Mouse (Mus musculus) liver, embryonic 14.5 days (tissue): Measurements from ENCODE around the gene Cdcp2. TPM values are rescaled to one million over a fixed set of nuclear protein-coding genes. Genes with fewer than 3 reads are reported as not detected.

Experiments used
- ATAC-seq: fragments of 200-750 bp; cut with Nextera tagmentation; 2 replicates; pipeline ENCODE4 v1.8.0; 2017; ENCODE audit warnings: moderate number of reproducible peaks, mild to moderate bottlenecking, moderate library complexity; ENCODE audit not compliant: insufficient read depth
- DNase-seq, 3 experiments: peaks; one replicate each; pipeline ENCODE4 v3.0.0-alpha.2; 2012 to 2013; ENCODE audit warnings: low read depth in 3 of 3, low spot score in 3 of 3
- H3K27ac ChIP-seq: fragments of 300-500 bp; sonication (generic); 2 replicates; pipeline ENCODE4 v1.5.1; 2014; ENCODE audit warnings: moderate library complexity, mild to moderate bottlenecking, control low read depth, inconsistent platforms
- H3K27me3 ChIP-seq: fragments of 300-500 bp; sonication (generic); 2 replicates; pipeline ENCODE4 v1.6.1; 2014; ENCODE audit warnings: mild to moderate bottlenecking, low read length, moderate library complexity; ENCODE audit not compliant: control insufficient read depth, insufficient read depth
- H3K36me3 ChIP-seq: fragments of 300-500 bp; sonication (generic); replicated peaks from 2 replicates; pipeline ENCODE4 v1.6.1; 2014; ENCODE audit warnings: low read depth; ENCODE audit not compliant: control insufficient read depth, insufficient read depth
- H3K4me1 ChIP-seq, 2 experiments: fragments of 200-500 bp in 1 of 2; fragments of 300-500 bp in 1 of 2; sonication (generic) in 1 of 2; replicated peaks; 2 replicates each; pipeline ENCODE4 v1.6.1; 2012 to 2014; ENCODE audit warnings: antibody characterized with exemption in 1 of 2, inconsistent platforms in 1 of 2, low read length in 1 of 2; ENCODE audit not compliant: control insufficient read depth in 2 of 2, insufficient read depth in 2 of 2
- H3K4me2 ChIP-seq: fragments of 300-500 bp; sonication (generic); 2 replicates; pipeline ENCODE4 v1.6.1; 2014; ENCODE audit warnings: low read depth, mild to moderate bottlenecking, control low read depth, moderate library complexity
- H3K4me3 ChIP-seq, 2 experiments: fragments of 200-500 bp in 1 of 2; fragments of 300-500 bp in 1 of 2; sonication (generic) in 1 of 2; 2 replicates each; pipeline ENCODE4 v1.5.1; 2012 to 2014; ENCODE audit warnings: low read depth in 2 of 2, low read length in 2 of 2, mild to moderate bottlenecking in 2 of 2, control low read depth in 1 of 2, inconsistent platforms in 1 of 2, moderate library complexity in 1 of 2; ENCODE audit not compliant: insufficient read depth in 1 of 2
- H3K9ac ChIP-seq: fragments of 300-500 bp; sonication (generic); replicated peaks from 2 replicates; pipeline ENCODE4 v1.6.1; 2014; ENCODE audit warnings: mild to moderate bottlenecking, control low read depth, moderate library complexity
- H3K9me3 ChIP-seq: fragments of 300-500 bp; sonication (generic); 2 replicates; pipeline ENCODE4 v1.6.1; 2016; ENCODE audit warnings: low read length, mixed read lengths; ENCODE audit not compliant: control insufficient read depth
- CTCF ChIP-seq: IDR thresholded peaks from 2 replicates; pipeline ENCODE4 v1.5.1; 2016; ENCODE audit warnings: antibody characterized with exemption, low read depth, control low read depth
- EP300 ChIP-seq: IDR thresholded peaks from 2 replicates; pipeline ENCODE4 v1.6.1; 2016; ENCODE audit warnings: antibody characterized with exemption, low read depth
- WGBS: fragments of 180-500 bp; shearing (Covaris S2); extraction: QIAGEN DNeasy Blood & Tissue Kit; methylation state at CpG from one replicate; pipeline ENCODE4 v1.1.7; 2014; ENCODE audit not compliant: insufficient replicate concordance; 5-methylcytosine and 5-hydroxymethylcytosine counted together
- polyA plus RNA-seq, 2 experiments: library from polyadenylated mRNA; depleted of rRNA in 1 of 2; stranded (reverse) in 1 of 2; unstranded in 1 of 2; fragments of >200 nt; fragmentation: Nextera tagmentation in 1 of 2; extraction: Ambion mirVana in 1 of 2; gene quantifications; 2 replicates each; pipeline versions ENCODE4 v1.2.1 to v1.2.3; 2012 to 2014

Cdcp2 gene
- polyA plus RNA-seq, 2 experiments, result not detected

GRCm38 (mm10) chr4:107135663-107136062 is 39.0 kb downstream of the Cdcp2 start:
- Histone ChIP-seq H3K4me3 (no peak overlapping the region), H3K27me3 (no peaks in the 10 kb centered on the region), H3K4me2 (no peak overlapping the region), H3K27ac (no peak overlapping the region), H3K9ac (no peak overlapping the region), H3K4me1 (0 out of 4 replicates have a peak, but pooled peaks cover 0 to 4% of the 10 kb centered on the region in 2 experiments), H3K9me3 (no peaks in the 10 kb centered on the region), H3K36me3 (no peaks in the 10 kb centered on the region; the same call in 1 of the 2 replicates)
- TF ChIP-seq EP300 (no peak), CTCF (no peak)
- DNase-seq, result no peak
- 70% methylated on average over 5 of the region's 5 CpGs for WGBS
- ATAC-seq, result no peak

DNA sequence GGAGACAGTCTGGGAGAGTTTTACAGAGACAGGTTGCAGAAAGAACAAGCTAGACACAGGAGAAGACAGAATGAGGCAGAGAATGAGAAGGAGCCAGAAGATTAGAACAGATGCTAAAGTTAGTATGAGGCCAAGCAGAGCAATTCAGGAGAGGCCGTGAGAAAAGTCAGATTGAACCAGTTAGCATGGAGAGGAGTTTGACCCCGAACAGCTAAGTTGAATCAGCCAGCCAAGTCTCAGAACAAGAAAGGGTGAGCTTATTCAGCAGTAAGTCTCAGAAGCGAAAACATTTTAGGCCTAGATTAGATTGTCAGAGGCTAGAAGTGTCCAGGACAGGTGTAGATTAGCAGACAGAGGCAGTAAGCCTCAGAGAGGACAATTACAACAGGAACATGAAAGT is 39.8 kb downstream of the Cdcp2 start:
- H3K27me3 ChIP-seq, result no peaks in the 10 kb centered on the region
- H3K4me1 ChIP-seq, result 0 out of 4 replicates have a peak, but pooled peaks cover 0 to 4% of the 10 kb centered on the region in 2 experiments
- no peak overlapping the region for H3K9ac ChIP-seq
- no peak overlapping the region for H3K27ac ChIP-seq
- WGBS, result 59% methylated on average over 3 of the region's 3 CpGs
- TF ChIP-seq EP300, result no peak
- no peak for TF ChIP-seq CTCF
- H3K4me3 ChIP-seq, result no peak overlapping the region
- no peak for ATAC-seq
- H3K9me3 ChIP-seq, result no peaks in the 10 kb centered on the region
- DNase-seq, result no peak
- no peak overlapping the region for H3K4me2 ChIP-seq
- H3K36me3 ChIP-seq, result no peaks in the 10 kb centered on the region; the same call in 1 of the 2 replicates

DNA sequence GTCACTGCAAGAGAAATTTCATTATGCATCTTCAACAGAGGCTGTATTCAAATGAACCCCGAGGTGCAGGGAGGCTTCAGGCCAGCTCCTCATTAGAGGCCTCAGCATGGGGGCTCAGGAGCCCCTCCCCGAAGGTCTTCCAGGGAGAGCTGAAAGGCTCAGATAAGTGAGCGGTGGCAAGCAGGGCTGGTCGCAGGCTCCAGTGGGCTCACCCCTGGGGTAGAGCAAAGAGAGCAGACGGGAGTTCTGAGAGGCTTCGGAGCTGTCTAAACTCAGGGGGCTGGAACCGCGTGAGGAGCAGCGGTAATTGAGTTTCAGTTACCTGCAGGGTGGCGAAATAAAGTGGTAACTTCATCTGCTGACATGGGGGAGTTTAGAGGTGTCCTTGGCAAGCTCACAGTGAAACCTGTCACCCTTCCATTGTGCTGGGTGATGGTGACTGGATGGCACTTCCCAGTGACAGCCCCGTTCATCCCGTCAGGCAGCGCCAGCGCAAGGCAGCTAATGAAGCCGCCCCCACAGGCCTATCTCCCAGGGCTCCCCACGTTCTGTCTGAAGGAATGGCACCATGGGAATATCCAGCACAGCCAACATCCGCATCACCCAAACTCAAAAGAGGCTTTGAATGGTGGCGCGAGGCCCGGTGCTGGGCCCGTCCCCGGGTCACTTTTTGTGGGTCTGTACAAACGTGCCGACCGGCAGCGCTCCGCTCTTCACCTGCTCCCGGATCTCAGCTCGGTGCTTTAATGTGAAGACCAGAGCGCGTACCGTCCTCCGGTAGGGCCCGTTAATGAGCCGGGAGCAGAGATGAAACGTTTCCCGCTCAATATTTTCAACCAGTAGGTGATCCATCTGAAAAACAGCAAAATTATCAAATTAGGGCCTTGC is 42.5 kb downstream of the Cdcp2 start:
- Histone ChIP-seq H3K27me3 (no peaks in the 10 kb centered on the region), H3K27ac (no peak overlapping the region), H3K9me3 (no peaks in the 10 kb centered on the region), H3K4me1 (0 out of 4 replicates have a peak, but pooled peaks cover 0 to 4% of the 10 kb centered on the region in 2 experiments), H3K36me3 (no peaks in the 10 kb centered on the region; the same call in 1 of the 2 replicates), H3K4me3 (no peak overlapping the region), H3K4me2 (no peak overlapping the region), H3K9ac (no peak overlapping the region)
- TF ChIP-seq EP300 (no peak), CTCF (no peak)
- WGBS, result 80% methylated on average over 37 of the region's 37 CpGs
- ATAC-seq (no peak), DNase-seq (no peak)

DNA sequence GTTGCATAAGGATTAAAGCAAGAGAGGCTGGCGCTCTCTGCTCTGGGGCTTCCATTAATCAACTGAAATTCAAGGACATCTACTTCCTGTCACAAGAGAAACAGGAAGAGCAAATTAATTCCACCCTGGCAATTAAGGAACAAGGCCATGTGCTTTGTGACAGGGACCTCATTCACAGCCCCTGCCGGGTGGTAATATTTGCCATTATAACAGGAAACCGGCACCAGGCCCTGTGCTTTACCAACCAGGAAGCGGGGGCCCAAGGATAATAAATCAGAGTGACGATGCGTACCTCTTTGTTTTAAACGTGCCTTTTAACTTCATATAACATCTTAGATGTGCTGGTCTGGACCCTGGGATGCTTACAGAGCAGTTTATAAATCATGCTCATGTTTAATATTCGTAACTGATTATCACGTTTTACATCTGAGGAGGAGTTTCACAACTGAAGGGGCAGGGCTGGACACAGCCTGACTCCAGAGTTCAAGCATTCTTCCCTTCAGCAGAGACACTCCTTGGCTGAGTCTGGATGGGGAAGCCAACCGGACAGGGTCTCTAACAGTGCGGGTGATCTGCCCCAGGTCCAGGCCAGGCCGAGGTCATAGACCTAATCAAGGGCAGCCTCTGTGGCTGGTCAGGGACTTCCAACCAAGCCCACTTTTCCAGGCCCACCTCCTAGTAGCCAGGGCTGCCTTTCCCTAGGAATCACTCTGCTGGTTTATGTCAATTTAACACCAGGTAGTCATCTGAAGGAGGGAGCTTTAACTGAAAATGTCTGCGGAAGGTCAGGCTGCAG is 43.3 kb downstream of the Cdcp2 start:
- no peak for ATAC-seq
- DNase-seq, result no peak

GRCm38 (mm10) chr4:107143511-107143910 is 46.8 kb downstream of the Cdcp2 start:
- WGBS, result 73% methylated on average over 8 of the region's 8 CpGs
- Histone ChIP-seq H3K4me1 (0 out of 4 replicates have a peak, but pooled peaks cover 0 to 3% of the 10 kb centered on the region in 2 experiments), H3K9me3 (no peaks in the 10 kb centered on the region), H3K4me3 (no peak overlapping the region), H3K9ac (no peak overlapping the region), H3K27ac (no peak overlapping the region), H3K27me3 (no peaks in the 10 kb centered on the region), H3K36me3 (no peaks in the 10 kb centered on the region; the same call in none of the 2 replicates), H3K4me2 (no peak overlapping the region)
- ATAC-seq, result no peak
- TF ChIP-seq EP300, result no peak
- no peak for DNase-seq

More for the DNA sequence above, 43.3 kb downstream of the Cdcp2 start:
- Histone ChIP-seq H3K27me3 (no peaks in the 10 kb centered on the region), H3K4me3 (no peak overlapping the region), H3K9me3 (no peaks in the 10 kb centered on the region), H3K4me2 (no peak overlapping the region), H3K27ac (no peak overlapping the region), H3K4me1 (0 out of 4 replicates have a peak, but pooled peaks cover 0 to 4% of the 10 kb centered on the region in 2 experiments), H3K9ac (no peak overlapping the region), H3K36me3 (no peaks in the 10 kb centered on the region; the same call in 1 of the 2 replicates)
- WGBS, result 63% methylated on average over 13 of the region's 13 CpGs
- TF ChIP-seq CTCF (no peak), EP300 (no peak)
